Mouse (Mus musculus) CH12.LX (cell line): ENCODE measurements around the gene Pqlc2. TPM values are rescaled to one million over a fixed set of nuclear protein-coding genes. Genes with fewer than 3 reads are reported as not detected.

Source experiments
- DNase-seq: peaks from one replicate; pipeline ENCODE4 v3.0.0-alpha.2; 2013; ENCODE audit errors: extremely low read depth
- H3K27ac ChIP-seq: 2 replicates; pipeline ENCODE4 v1.5.1; 2012; ENCODE audit warnings: low read depth, mild to moderate bottlenecking, control low read depth, moderate library complexity; ENCODE audit not compliant: insufficient read depth
- H3K27me3 ChIP-seq: replicated peaks from 2 replicates; pipeline ENCODE3; 2012; ENCODE audit warnings: inconsistent platforms
- H3K36me3 ChIP-seq, 2 experiments: replicated peaks in 1 of 2; 2 replicates each; pipeline versions ENCODE3 to v1.6.1; 2012; ENCODE audit warnings: inconsistent platforms in 1 of 2, low read length in 1 of 2, mild to moderate bottlenecking in 1 of 2, mixed read lengths in 1 of 2, moderate library complexity in 1 of 2; ENCODE audit not compliant: control insufficient read depth in 1 of 2, insufficient read depth in 1 of 2
- H3K4me1 ChIP-seq, 2 experiments: 2 replicates each; pipeline ENCODE4 v1.6.1; 2012; ENCODE audit warnings: inconsistent platforms in 1 of 2, moderate library complexity in 1 of 2; ENCODE audit not compliant: insufficient read depth in 2 of 2, control insufficient read depth in 1 of 2
- H3K4me2 ChIP-seq: 2 replicates; pipeline ENCODE4 v1.6.1; 2012; ENCODE audit warnings: low read depth, mild to moderate bottlenecking, control low read depth; ENCODE audit not compliant: poor library complexity, insufficient read depth, severe bottlenecking
- H3K4me3 ChIP-seq, 3 experiments: fragments of 150-350 bp in 1 of 3; sonication (generic) in 1 of 3; replicated peaks in 1 of 3; 2 replicates each; pipeline versions ENCODE3 to v1.5.1; 2011 to 2012; ENCODE audit warnings: low read depth in 2 of 3, low read length in 2 of 3, mild to moderate bottlenecking in 2 of 3, moderate library complexity in 2 of 3, control low read depth in 1 of 3, improper control_type of control experiment in 1 of 3, inconsistent platforms in 1 of 3, mixed read lengths in 1 of 3; ENCODE audit not compliant: poor library complexity in 1 of 3
- H3K79me2 ChIP-seq: replicated peaks from 2 replicates; pipeline ENCODE4 v1.6.1; 2012; ENCODE audit warnings: mild to moderate bottlenecking, moderate library complexity; ENCODE audit not compliant: control insufficient read depth, poor library complexity, insufficient read depth, severe bottlenecking; ENCODE audit errors: extremely low read depth
- H3K9ac ChIP-seq: 2 replicates; pipeline ENCODE4 v1.6.1; 2012; ENCODE audit warnings: low read depth, mild to moderate bottlenecking, control low read depth, moderate library complexity; ENCODE audit not compliant: insufficient read depth
- H3K9me3 ChIP-seq: replicated peaks from 2 replicates; pipeline ENCODE3; 2012; ENCODE audit warnings: low read length, inconsistent platforms, mixed read lengths
- BHLHE40 ChIP-seq: IDR thresholded peaks from 2 replicates; pipeline ENCODE4 v1.6.1; 2011; ENCODE audit warnings: mild to moderate bottlenecking, low read depth, low read length, improper control_type of control experiment
- CTCF ChIP-seq, 2 experiments: IDR thresholded peaks in 1 of 2; conservative IDR thresholded peaks in 1 of 2; 2 replicates each; pipeline ENCODE4 v1.5.1; 2011 to 2012; ENCODE audit warnings: low read depth in 2 of 2, low read length in 2 of 2, improper control_type of control experiment in 1 of 2, inconsistent platforms in 1 of 2, mild to moderate bottlenecking in 1 of 2, moderate library complexity in 1 of 2
- E2F4 ChIP-seq: IDR thresholded peaks from 2 replicates; pipeline ENCODE4 v1.6.1; 2011; ENCODE audit warnings: low read depth, low read length, improper control_type of control experiment; ENCODE audit not compliant: insufficient replicate concordance
- ELF1 ChIP-seq: IDR thresholded peaks from 2 replicates; pipeline ENCODE4 v1.6.1; 2014; ENCODE audit warnings: low read depth, mild to moderate bottlenecking, inconsistent platforms, low read length, improper control_type of control experiment
- JUN ChIP-seq: IDR thresholded peaks from 2 replicates; pipeline ENCODE4 v1.6.1; 2011; ENCODE audit warnings: low read depth, mild to moderate bottlenecking, low read length, improper control_type of control experiment, moderate library complexity; ENCODE audit not compliant: insufficient read depth
- JUND ChIP-seq: conservative IDR thresholded peaks from 2 replicates; pipeline ENCODE4 v1.6.1; 2011; ENCODE audit warnings: low read depth, low read length, improper control_type of control experiment
- MAFK ChIP-seq: IDR thresholded peaks from 2 replicates; pipeline ENCODE4 v1.6.1; 2011; ENCODE audit warnings: low read length, improper control_type of control experiment; ENCODE audit not compliant: insufficient replicate concordance
- MAX ChIP-seq: IDR thresholded peaks from 2 replicates; pipeline ENCODE4 v1.6.1; 2011; ENCODE audit warnings: low read length, improper control_type of control experiment
- MEF2A ChIP-seq: IDR thresholded peaks from 2 replicates; pipeline ENCODE4 v1.6.1; 2014; ENCODE audit warnings: low read depth, mild to moderate bottlenecking, inconsistent platforms, low read length, improper control_type of control experiment, borderline replicate concordance
- MXI1 ChIP-seq: IDR thresholded peaks from 2 replicates; pipeline ENCODE4 v1.6.1; 2011; ENCODE audit warnings: mild to moderate bottlenecking, low read depth, low read length, improper control_type of control experiment
- MYC ChIP-seq: IDR thresholded peaks from 2 replicates; pipeline ENCODE4 v1.6.1; 2011; ENCODE audit warnings: low read depth, mild to moderate bottlenecking, improper control_type of control experiment, low read length
- PAX5 ChIP-seq: IDR thresholded peaks from 2 replicates; pipeline ENCODE4 v1.6.1; 2012; ENCODE audit warnings: low read length, inconsistent platforms, mixed read lengths
- POLR2A ChIP-seq: IDR thresholded peaks from 2 replicates; pipeline ENCODE4 v1.6.1; 2011; ENCODE audit warnings: low read depth, mild to moderate bottlenecking, improper control_type of control experiment, low read length
- POLR2AphosphoS2 ChIP-seq: IDR thresholded peaks from 2 replicates; pipeline ENCODE4 v1.6.1; 2011; ENCODE audit warnings: low read depth, low read length, improper control_type of control experiment
- RAD21 ChIP-seq: IDR thresholded peaks from 2 replicates; pipeline ENCODE4 v1.6.1; 2011; ENCODE audit warnings: low read depth, mild to moderate bottlenecking, low read length, improper control_type of control experiment, moderate library complexity
- SMC3 ChIP-seq: IDR thresholded peaks from 2 replicates; pipeline ENCODE4 v1.6.1; 2011; ENCODE audit warnings: low read depth, low read length, improper control_type of control experiment
- TBP ChIP-seq: conservative IDR thresholded peaks from 2 replicates; pipeline ENCODE4 v1.6.1; 2011; ENCODE audit warnings: low read depth, low read length, improper control_type of control experiment
- UBTF ChIP-seq: IDR thresholded peaks from 2 replicates; pipeline ENCODE4 v1.6.1; 2012; ENCODE audit warnings: low read depth, mild to moderate bottlenecking, inconsistent platforms, low read length, improper control_type of control experiment, moderate library complexity
- ZC3H11A ChIP-seq: IDR thresholded peaks from 2 replicates; pipeline ENCODE4 v1.6.1; 2012; ENCODE audit warnings: low read depth, mild to moderate bottlenecking, inconsistent platforms, low read length, improper control_type of control experiment
- ZNF384 ChIP-seq: IDR thresholded peaks from 2 replicates; pipeline ENCODE4 v1.6.1; 2012; ENCODE audit warnings: low read depth, low read length, improper control_type of control experiment, inconsistent platforms
- dilution Hi-C: fragments of 300-500 bp; cut with MboI; formaldehyde crosslinking; loops from 2 replicates; pipeline ENCODE4 v1.14.3; 2020; ENCODE audit warnings: low sequenced_read_pairs; ENCODE audit not compliant: extremely low pct_unique_long_range_greater_than_20kb, extremely low pct_ligation_motif_present
- in situ Hi-C: fragments of 300-500 bp; cut with MboI; formaldehyde crosslinking; loops from 3 replicates; pipeline ENCODE4 v1.14.3; 2019; ENCODE audit warnings: low sequenced_read_pairs, low pct_ligation_motif_present, low pct_unique_long_range_greater_than_20kb, mixed read lengths
- polyA plus RNA-seq: library from polyadenylated mRNA; unstranded; fragments of >175 nt; gene quantifications from 2 replicates; pipeline ENCODE4 v1.2.1, GENCODE M21; 2012; ENCODE audit warnings: low read depth; ENCODE audit not compliant: insufficient read length
- total RNA-seq, 2 experiments: library from RNA; depleted of rRNA; stranded (reverse); fragments of 300-350 nt in 1 of 2; fragments of >200 nt in 1 of 2; gene quantifications; 2 replicates each; pipeline ENCODE4 v1.2.3; 2012 to 2014

Pqlc2 gene
- total and polyA plus RNA-seq, 3 experiments: 6.2 to 8.1 (median 6.8) TPM

DNA sequence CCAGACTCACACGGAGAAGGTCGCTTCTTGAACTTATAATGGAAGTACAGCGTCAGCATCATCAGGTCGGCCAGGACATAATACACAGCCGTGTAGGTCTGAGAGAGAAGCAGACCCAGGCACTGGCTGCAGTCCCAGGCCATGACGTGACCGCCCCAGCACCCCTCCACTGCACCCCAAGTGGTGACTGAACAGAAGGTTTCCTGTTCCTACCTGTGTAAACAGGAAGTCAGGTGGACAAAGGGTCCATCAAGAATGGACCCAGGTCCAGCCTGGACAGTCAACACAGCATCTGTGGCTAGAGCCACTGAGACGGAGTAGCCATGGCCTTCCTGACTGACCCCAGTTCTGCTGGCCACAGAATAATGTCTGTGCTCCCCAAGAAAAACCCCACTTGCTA, 8.7 kb downstream of the Pqlc2 start:
- H3K4me2 ChIP-seq: no peak overlapping the region
- TF ChIP-seq MXI1 (no peak), SMC3 (no peak), MYC (no peak), BHLHE40 (no peak), JUN (no peak), PAX5 (no peak), JUND (no peak), RAD21 (no peak), TBP (no peak), MEF2A (no peak)
- no peaks in the 10 kb centered on the region for H3K9me3 ChIP-seq
- peaks cover 6 to 68% of the 10 kb centered on the region in 2 experiments for H3K36me3 ChIP-seq
- H3K4me3 ChIP-seq: no peak overlapping the region
- dilution Hi-C loops (no loop called here), in situ Hi-C loops (no loop called here)
- H3K79me2 ChIP-seq: no peaks in the 10 kb centered on the region
- no peak for DNase-seq
- peaks cover 27 to 49% of the 10 kb centered on the region in 2 experiments for H3K4me1 ChIP-seq
- no peaks in the 10 kb centered on the region for H3K27me3 ChIP-seq
- H3K9ac ChIP-seq: no peak overlapping the region
- no peak overlapping the region for H3K27ac ChIP-seq

DNA sequence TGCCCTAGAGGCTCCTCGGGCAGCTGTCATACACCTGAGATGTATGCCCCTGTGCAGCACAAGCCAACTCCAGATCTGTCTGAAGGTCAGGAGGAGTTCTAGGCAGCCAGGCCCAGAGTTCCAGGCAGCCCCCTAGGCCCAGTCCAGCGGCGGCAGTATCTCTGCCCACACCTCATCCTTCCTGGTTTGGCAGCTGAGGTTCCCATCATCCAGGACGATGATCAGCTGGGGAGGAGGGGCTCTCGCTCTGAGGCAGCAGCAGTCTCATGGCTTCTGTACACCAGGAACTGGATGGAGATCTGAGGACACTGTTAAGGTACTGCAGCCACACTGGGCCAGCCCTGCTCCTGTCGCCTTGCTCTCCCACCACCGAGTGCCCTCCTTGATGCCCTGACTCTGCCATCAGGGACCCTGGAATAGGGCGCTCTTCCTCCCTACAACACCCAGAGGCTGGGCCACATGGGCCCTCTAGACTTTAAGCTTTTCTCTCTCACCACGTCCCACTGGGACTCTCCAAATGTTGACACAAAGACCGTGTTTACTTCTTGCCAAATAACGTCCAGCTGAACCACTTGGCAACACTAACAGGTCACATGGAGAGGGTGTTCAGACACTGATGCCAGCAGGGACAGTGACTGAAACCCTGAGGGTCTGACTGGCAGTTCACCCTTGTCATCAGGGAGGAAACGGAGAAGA, 11.7 kb downstream of the Pqlc2 start:
- Histone ChIP-seq H3K27me3 (no peaks in the 10 kb centered on the region), H3K9me3 (no peaks in the 10 kb centered on the region), H3K4me1 (peaks cover 27 to 46% of the 10 kb centered on the region in 2 experiments), H3K4me3 (no peak overlapping the region), H3K9ac (no peak overlapping the region), H3K4me2 (no peak overlapping the region), H3K27ac (no peak overlapping the region), H3K36me3 (peaks cover 6 to 55% of the 10 kb centered on the region in 2 experiments), H3K79me2 (no peaks in the 10 kb centered on the region)
- TF ChIP-seq ELF1: no peak
- TF ChIP-seq CTCF (conservative IDR thresholded peaks at IDR 0.05 in 1 of 2, IDR thresholded peaks at IDR 0.05 in 1 of 2; ENCODE audit: low read depth in 2 of 2, low read length in 2 of 2): no peak
- TF ChIP-seq BHLHE40: no peak
- TF ChIP-seq E2F4: no peak
- no peak for TF ChIP-seq ZNF384
- no peak for TF ChIP-seq ZC3H11A
- no peak for TF ChIP-seq UBTF
- no peak for TF ChIP-seq MEF2A
- no peak for TF ChIP-seq POLR2A
- TF ChIP-seq POLR2AphosphoS2: no peak
- TF ChIP-seq MAX: no peak
- no peak for TF ChIP-seq MAFK
- in situ Hi-C loops: no loop called here
- no peak for DNase-seq
- dilution Hi-C loops: no loop called here
